Mouse (Mus musculus) inflammation-experienced regulatory T-cells, adult 6 months (primary cell): ENCODE results near the gene Lao1. TPM values are rescaled to one million over a fixed set of nuclear protein-coding genes. Genes with fewer than 3 reads are reported as not detected.

Experiments used
- ATAC-seq: one replicate; pipeline ENCODE4 v1.8.0; 2017
- polyA plus RNA-seq, 3 experiments: library from polyadenylated mRNA; unstranded; fragments of 100-300 nt; shearing (Covaris generic); gene quantifications; one replicate each; pipeline ENCODE4 v1.2.1; 2017

The Lao1 gene
- polyA plus RNA-seq, 3 experiments from 2014 or later, result not detected

- no peak for ATAC-seq
Measured at GRCm38 (mm10) chr4:119015557-119015956, 54.2 kb downstream of the Lao1 start.

GRCm38 (mm10) chr4:119017078-119017477 lies 55.7 kb downstream of the Lao1 start:
- no peak for ATAC-seq

Other genes starting within 250 kb of the Lao1 start
- gene Olfr1340, start 241.4 kb upstream of the Lao1 start, polyA plus RNA-seq, result not detected
- not detected for gene Olfr1339, start 229.4 kb upstream of the Lao1 start, polyA plus RNA-seq
- not detected for gene Olfr1338, start 202.8 kb upstream of the Lao1 start, polyA plus RNA-seq
- not detected for gene Olfr1337, start 179.0 kb upstream of the Lao1 start, polyA plus RNA-seq
- gene Olfr1335, start 151.6 kb upstream of the Lao1 start, polyA plus RNA-seq, result not detected
- gene Olfr1333, start 125.3 kb upstream of the Lao1 start, polyA plus RNA-seq, result not detected
- gene Olfr1331, start 96.9 kb upstream of the Lao1 start, polyA plus RNA-seq, result not detected
- under 1 TPM in 1 of 3 experiments, not detected in 2; 0.11 TPM for gene Olfr1330, start 73.0 kb upstream of the Lao1 start, polyA plus RNA-seq
- gene Olfr1329, start 44.1 kb upstream of the Lao1 start, polyA plus RNA-seq, result not detected
- gene Olfr1328, start 23.0 kb upstream of the Lao1 start, polyA plus RNA-seq, result not detected
- gene Slc2a1, start 147.1 kb downstream of the Lao1 start, polyA plus RNA-seq, result 10 to 100 TPM; 29.4 to 37.6 (median 36.4) TPM
- gene Zfp691, start 212.6 kb downstream of the Lao1 start, polyA plus RNA-seq, result 1 to 10 TPM; 4.2 to 5.4 (median 4.4) TPM
- gene Ermap, start 228.4 kb downstream of the Lao1 start, polyA plus RNA-seq, result under 1 TPM; 0.10 to 0.82 (median 0.71) TPM
- 10 to 100 TPM; 56.5 to 71.6 (median 62.1) TPM for gene Svbp, start 233.7 kb downstream of the Lao1 start, polyA plus RNA-seq